Mouse (Mus musculus): ENCODE data around the gene Zfp994. TPM values are rescaled to one million over a fixed set of nuclear protein-coding genes. Genes with fewer than 3 reads are reported as not detected.

Zfp994 gene
- 9.7 TPM for polyA plus RNA-seq (2015; fragmentation: Illumina TruSeq; extraction: RNeasy Lipid Tissue Mini Kit (QIAGEN cat#74804); ENCODE audit: insufficient read depth, low replicate concordance)

GRCm38 (mm10) chr17:22225422-22226012 is at the start of gene Zfp994:
Gene Zfp994 (minus strand): TSS chr17:22225616.

DNA sequence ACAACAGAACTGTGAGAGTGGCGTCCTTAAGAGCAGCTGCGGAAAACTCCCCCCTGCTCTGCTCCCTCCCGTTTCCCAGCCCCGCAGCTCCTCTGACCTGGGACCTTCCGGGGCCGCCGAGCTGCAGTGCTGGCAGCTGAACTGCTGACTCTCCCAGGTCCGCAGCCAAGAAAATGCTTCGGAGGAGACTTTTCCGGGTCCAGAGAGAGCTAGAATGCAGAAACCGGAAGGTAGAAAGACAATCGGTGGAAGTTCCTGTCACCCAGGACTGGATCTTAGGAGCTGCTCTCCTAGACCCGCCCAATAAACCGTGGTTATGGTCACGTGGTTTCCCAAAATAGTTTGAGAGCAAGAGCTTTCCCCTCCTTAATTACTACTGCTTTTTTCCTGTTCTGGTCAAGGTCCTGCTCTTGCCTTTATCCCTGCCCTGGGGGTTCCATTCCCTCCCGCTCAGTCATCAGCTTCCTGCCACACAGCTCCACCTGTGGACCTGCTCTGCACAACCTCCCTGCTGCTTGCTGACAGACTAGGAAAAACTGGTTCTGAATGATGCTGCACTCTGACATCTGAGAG is 59.6 kb downstream of the Zfp994 start, which contains the start of gene Zfp947:
Gene Zfp947, minus strand, starts transcription at position 469 of the 573 bp plus-strand sequence.

Other genes with a start within 250 kb of the Zfp994 start
- 1.0 TPM for gene Zfp947, start 59.4 kb downstream of the Zfp994 start, polyA plus RNA-seq (2015; fragmentation: Illumina TruSeq; extraction: RNeasy Lipid Tissue Mini Kit (QIAGEN cat#74804); ENCODE audit: insufficient read depth, low replicate concordance)
- 22.0 TPM for gene CT030661.1, start 89.2 kb upstream of the Zfp994 start, polyA plus RNA-seq (2015; fragmentation: Illumina TruSeq; extraction: RNeasy Lipid Tissue Mini Kit (QIAGEN cat#74804); ENCODE audit: insufficient read depth, low replicate concordance)
- 25.5 TPM for gene Zfp944, start 135.8 kb upstream of the Zfp994 start, polyA plus RNA-seq (2015; fragmentation: Illumina TruSeq; extraction: RNeasy Lipid Tissue Mini Kit (QIAGEN cat#74804); ENCODE audit: insufficient read depth, low replicate concordance)
- 28.6 TPM for gene Zfp758, start 135.8 kb upstream of the Zfp994 start, polyA plus RNA-seq (2015; fragmentation: Illumina TruSeq; extraction: RNeasy Lipid Tissue Mini Kit (QIAGEN cat#74804); ENCODE audit: insufficient read depth, low replicate concordance)
- gene Zfp946, start 198.6 kb upstream of the Zfp994 start, polyA plus RNA-seq (2015; fragmentation: Illumina TruSeq; extraction: RNeasy Lipid Tissue Mini Kit (QIAGEN cat#74804); ENCODE audit: insufficient read depth, low replicate concordance), result 11.6 TPM

Measured in spleen, adult 10 weeks (tissue).